Mouse (Mus musculus): ENCODE results near the gene Mepe. TPM values are rescaled to one million over a fixed set of nuclear protein-coding genes. Genes with fewer than 3 reads are reported as not detected.

Gene Mepe
- polyA plus RNA-seq, 1 experiment from 2014 or later = not detected

DNA sequence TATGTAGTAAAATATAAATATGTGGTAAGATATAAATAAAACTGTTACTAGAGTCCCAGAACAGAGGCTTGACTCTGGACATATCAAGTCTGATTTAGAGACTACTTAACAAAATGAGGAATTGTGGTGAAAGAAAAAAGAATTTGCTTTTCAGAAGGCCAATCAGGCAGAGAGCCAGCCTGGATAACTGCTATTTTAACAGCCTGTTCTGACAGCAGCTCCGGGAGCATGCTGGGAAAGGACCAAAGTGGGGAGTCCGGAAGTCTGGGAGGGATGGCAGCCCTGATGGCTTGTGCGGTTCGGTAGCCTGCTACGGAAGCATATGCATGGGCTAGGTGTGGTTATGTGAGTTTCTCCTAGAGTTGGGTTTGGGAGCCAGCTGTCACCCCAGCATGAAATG lies 45.5 kb downstream of the Mepe start:
- Histone ChIP-seq H3K36me3 (replicated peaks) (no peaks in the 10 kb centered on the region), H3K9me3 (no peaks in the 10 kb centered on the region; the same call in 1 of the 2 replicates), H3K27ac (no peak overlapping the region), H3K4me3 (no peak overlapping the region), H3K27me3 (ENCODE audit: poor library complexity, severe bottlenecking) (no peaks in the 10 kb centered on the region), H3K4me1 (peaks cover 17% of the 10 kb centered on the region)
- no peak for DNase-seq (ENCODE audit: extremely low spot score, low spot score)
- 91% methylated on average over 5 of the region's 5 CpGs for WGBS

DNA sequence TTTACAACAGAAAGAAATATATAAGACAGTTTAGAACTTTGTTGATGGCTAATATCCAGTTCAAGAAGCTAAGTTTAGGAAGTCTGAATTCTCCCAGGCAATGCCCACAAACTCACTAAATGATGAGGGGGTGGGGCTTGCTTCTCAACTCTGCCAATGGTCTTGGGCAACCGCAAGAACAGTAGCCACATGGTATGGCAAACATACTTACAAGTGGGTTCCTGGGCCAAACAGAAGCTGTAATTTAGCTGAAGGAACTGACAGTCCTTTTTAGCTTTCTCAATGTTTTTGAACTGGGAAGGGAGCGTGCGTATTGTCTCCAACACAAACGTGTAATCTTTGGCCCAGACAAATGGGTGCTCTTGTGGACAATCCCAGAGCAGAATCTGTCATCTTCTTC lies 46.2 kb downstream of the Mepe start:
- H3K9me3 ChIP-seq = no peaks in the 10 kb centered on the region; the same call in 1 of the 2 replicates
- DNase-seq (ENCODE audit: extremely low spot score, low spot score) = no peak
- H3K36me3 ChIP-seq (replicated peaks) = no peaks in the 10 kb centered on the region
- WGBS = 89% methylated on average over 4 of the region's 4 CpGs
- no peak overlapping the region for H3K27ac ChIP-seq
- H3K27me3 ChIP-seq (ENCODE audit: poor library complexity, severe bottlenecking) = no peaks in the 10 kb centered on the region
- peaks cover 17% of the 10 kb centered on the region for H3K4me1 ChIP-seq
- H3K4me3 ChIP-seq = no peak overlapping the region

- 89% methylated on average over 4 of the region's 4 CpGs for WGBS
- Histone ChIP-seq H3K4me1 (peaks cover 17% of the 10 kb centered on the region), H3K27me3 (ENCODE audit: poor library complexity, severe bottlenecking) (no peaks in the 10 kb centered on the region), H3K9me3 (no peaks in the 10 kb centered on the region), H3K27ac (no peak overlapping the region), H3K4me3 (no peak overlapping the region), H3K36me3 (replicated peaks) (no peaks in the 10 kb centered on the region)
- no peak for DNase-seq (ENCODE audit: extremely low spot score, low spot score)
Measured at GRCm38 (mm10) chr5:104373648-104374307, 48.6 kb downstream of the Mepe start.

DNA sequence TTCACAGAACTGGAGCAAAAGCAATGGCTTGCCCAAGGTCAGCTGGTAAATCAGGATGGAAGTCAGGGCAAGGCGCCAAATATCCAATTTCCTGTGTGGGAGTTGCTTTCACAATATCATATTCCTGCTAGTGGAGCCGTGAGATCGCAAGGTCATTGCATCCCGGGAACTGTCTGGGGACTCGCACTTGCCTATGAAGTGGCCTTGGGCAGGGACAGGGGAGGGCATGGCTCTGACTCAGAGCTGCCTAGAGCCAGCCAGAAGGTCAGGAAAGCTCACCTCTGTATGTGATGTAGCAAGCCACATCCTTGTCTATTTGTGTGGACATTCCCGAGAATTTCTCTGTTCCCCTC lies 49.2 kb downstream of the Mepe start:
- no peak for DNase-seq (ENCODE audit: extremely low spot score, low spot score)
- WGBS = 83% methylated on average over 6 of the region's 6 CpGs
- Histone ChIP-seq H3K36me3 (replicated peaks) (no peaks in the 10 kb centered on the region), H3K27me3 (ENCODE audit: poor library complexity, severe bottlenecking) (no peaks in the 10 kb centered on the region), H3K27ac (no peak overlapping the region), H3K4me3 (no peak overlapping the region), H3K9me3 (no peaks in the 10 kb centered on the region), H3K4me1 (peaks cover 17% of the 10 kb centered on the region)

- Histone ChIP-seq H3K27ac (no peak overlapping the region), H3K36me3 (replicated peaks) (no peaks in the 10 kb centered on the region), H3K4me1 (peaks cover 17% of the 10 kb centered on the region), H3K27me3 (ENCODE audit: poor library complexity, severe bottlenecking) (no peaks in the 10 kb centered on the region), H3K9me3 (no peaks in the 10 kb centered on the region), H3K4me3 (no peak overlapping the region)
- no peak for DNase-seq (ENCODE audit: extremely low spot score, low spot score)
- WGBS = 74% methylated on average over 2 of the region's 2 CpGs
Measured at GRCm38 (mm10) chr5:104375132-104375531, 50.0 kb downstream of the Mepe start.

- H3K4me1 ChIP-seq = peaks cover 17% of the 10 kb centered on the region
- WGBS = 90% methylated on average over 1 of the region's 1 CpGs
- H3K9me3 ChIP-seq = no peaks in the 10 kb centered on the region
- DNase-seq (ENCODE audit: extremely low spot score, low spot score) = no peak
- no peaks in the 10 kb centered on the region for H3K27me3 ChIP-seq (ENCODE audit: poor library complexity, severe bottlenecking)
- H3K4me3 ChIP-seq = no peak overlapping the region
- no peaks in the 10 kb centered on the region for H3K36me3 ChIP-seq (replicated peaks)
- H3K27ac ChIP-seq = no peak overlapping the region
Measured at GRCm38 (mm10) chr5:104376890-104377289, 51.8 kb downstream of the Mepe start.

GRCm38 (mm10) chr5:104380574-104380973 lies 55.4 kb downstream of the Mepe start:
- Histone ChIP-seq H3K27me3 (ENCODE audit: poor library complexity, severe bottlenecking) (no peaks in the 10 kb centered on the region), H3K4me1 (no peaks in the 10 kb centered on the region; the same call in 1 of the 2 replicates), H3K9me3 (no peaks in the 10 kb centered on the region), H3K27ac (no peak overlapping the region), H3K36me3 (replicated peaks) (no peaks in the 10 kb centered on the region), H3K4me3 (no peak overlapping the region)
- WGBS = 93% methylated on average over 1 of the region's 1 CpGs
- DNase-seq (ENCODE audit: extremely low spot score, low spot score) = no peak

DNA sequence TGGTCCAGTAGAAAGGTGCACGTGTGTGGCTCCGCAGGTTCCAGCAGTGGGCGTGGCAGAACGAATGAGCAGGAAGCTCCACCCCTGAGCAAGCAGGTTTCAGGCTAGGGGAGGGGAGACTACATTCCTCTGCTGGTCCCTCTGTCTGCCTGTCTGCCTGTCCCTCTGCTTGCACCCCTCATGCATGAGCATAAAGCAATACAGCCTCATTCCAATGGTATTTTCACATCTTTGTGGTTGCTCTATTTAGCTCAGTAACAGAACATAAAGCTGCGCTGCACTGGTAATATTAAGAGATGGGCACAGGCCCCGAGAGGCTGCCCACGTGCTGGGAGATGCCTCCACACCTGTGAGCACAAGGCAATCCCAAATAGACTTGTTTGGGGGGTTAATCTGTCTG lies 56.5 kb downstream of the Mepe start:
- H3K4me1 ChIP-seq = no peaks in the 10 kb centered on the region
- WGBS = 57% methylated on average over 4 of the region's 7 CpGs

GRCm38 (mm10) chr5:104384540-104384939 lies 59.4 kb downstream of the Mepe start:
- H3K27ac ChIP-seq = no peak overlapping the region
- H3K27me3 ChIP-seq (ENCODE audit: poor library complexity, severe bottlenecking) = no peaks in the 10 kb centered on the region
- H3K36me3 ChIP-seq (replicated peaks) = no peaks in the 10 kb centered on the region
- H3K9me3 ChIP-seq = no peaks in the 10 kb centered on the region
- H3K4me1 ChIP-seq = no peaks in the 10 kb centered on the region
- no peak for DNase-seq (ENCODE audit: extremely low spot score, low spot score)
- 95% methylated on average over 7 of the region's 7 CpGs for WGBS
- H3K4me3 ChIP-seq = no peak overlapping the region

More for the DNA sequence above, 56.5 kb downstream of the Mepe start:
- H3K36me3 ChIP-seq (replicated peaks) = no peaks in the 10 kb centered on the region
- no peaks in the 10 kb centered on the region for H3K27me3 ChIP-seq (ENCODE audit: poor library complexity, severe bottlenecking)
- DNase-seq (ENCODE audit: extremely low spot score, low spot score) = no peak
- no peak overlapping the region for H3K27ac ChIP-seq
- H3K4me3 ChIP-seq = no peak overlapping the region
- H3K9me3 ChIP-seq = no peaks in the 10 kb centered on the region

GRCm38 (mm10) chr5:104385521-104385920 lies 60.4 kb downstream of the Mepe start:
- H3K4me1 ChIP-seq = no peaks in the 10 kb centered on the region
- H3K9me3 ChIP-seq = no peaks in the 10 kb centered on the region
- no peak for DNase-seq (ENCODE audit: extremely low spot score, low spot score)
- H3K36me3 ChIP-seq (replicated peaks) = no peaks in the 10 kb centered on the region
- no peak overlapping the region for H3K4me3 ChIP-seq
- 93% methylated on average over 16 of the region's 16 CpGs for WGBS
- H3K27ac ChIP-seq = no peak overlapping the region
- H3K27me3 ChIP-seq (ENCODE audit: poor library complexity, severe bottlenecking) = no peaks in the 10 kb centered on the region

DNA sequence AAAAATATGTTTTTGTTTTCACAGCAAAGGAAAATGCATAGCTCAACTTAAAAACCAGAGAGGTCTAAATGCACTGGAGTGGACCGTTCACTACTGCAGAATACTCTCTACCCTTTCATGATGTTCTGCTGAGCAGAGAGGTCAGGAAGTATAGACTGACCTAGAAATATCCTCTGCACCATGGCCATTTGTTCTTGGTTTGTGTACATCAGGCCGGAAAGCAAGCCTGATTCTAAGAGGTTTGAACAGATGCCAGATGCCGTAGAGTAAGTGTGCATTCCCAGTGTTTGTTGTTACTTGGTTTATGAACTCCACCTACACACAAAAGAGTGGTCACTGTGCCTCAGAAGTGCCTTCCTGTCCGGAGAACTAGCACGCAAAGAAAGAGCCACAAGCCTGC lies 61.8 kb downstream of the Mepe start:
- no peak overlapping the region for H3K27ac ChIP-seq
- H3K27me3 ChIP-seq (ENCODE audit: poor library complexity, severe bottlenecking) = no peaks in the 10 kb centered on the region
- no peak for DNase-seq (ENCODE audit: extremely low spot score, low spot score)
- H3K9me3 ChIP-seq = no peaks in the 10 kb centered on the region
- WGBS = 85% methylated on average over 5 of the region's 5 CpGs
- no peaks in the 10 kb centered on the region for H3K4me1 ChIP-seq
- H3K36me3 ChIP-seq (replicated peaks) = no peaks in the 10 kb centered on the region
- H3K4me3 ChIP-seq = no peak overlapping the region
